Mouse (Mus musculus) inflammation-experienced regulatory T-cells, adult 6 months (primary cell): ENCODE results near the gene Tufm. TPM values are rescaled to one million over a fixed set of nuclear protein-coding genes. Genes with fewer than 3 reads are reported as not detected.
A peak's percentile ranks its signal among the peaks of the same experiment; 100 is the strongest.
"Not testable (repeated sequence)": the region's sequence is repeated elsewhere in the genome, so short reads cannot be mapped to it uniquely, and the experiment has no call there.

Source experiments
- ATAC-seq: one replicate; pipeline ENCODE4 v1.8.0; 2017
- polyA plus RNA-seq, 3 experiments: library from polyadenylated mRNA; unstranded; fragments of 100-300 nt; shearing (Covaris generic); gene quantifications; one replicate each; pipeline ENCODE4 v1.2.1; 2017

Tufm gene
- polyA plus RNA-seq, 3 experiments from 2014 or later: 65.5 to 83.5 (median 69.4) TPM

GRCm38 (mm10) chr7:126465246-126466030 lies 21.7 kb upstream of the Tufm start:
- no peak for ATAC-seq

GRCm38 (mm10) chr7:126466116-126466515 lies 21.0 kb upstream of the Tufm start:
- ATAC-seq: no peak

- no peak for ATAC-seq
Observed at GRCm38 (mm10) chr7:126466707-126467106, 20.5 kb upstream of the Tufm start.

GRCm38 (mm10) chr7:126467271-126467670 lies 19.9 kb upstream of the Tufm start:
- no peak for ATAC-seq

- ATAC-seq: no peak
Observed at GRCm38 (mm10) chr7:126467834-126468627, 19.1 kb upstream of the Tufm start.

GRCm38 (mm10) chr7:126470077-126470476 lies 17.1 kb upstream of the Tufm start:
- ATAC-seq: peak; percentile 77

GRCm38 (mm10) chr7:126471361-126471760 lies 15.8 kb upstream of the Tufm start:
- no peak for ATAC-seq

GRCm38 (mm10) chr7:126471853-126472252 lies 15.3 kb upstream of the Tufm start:
- ATAC-seq: no peak

GRCm38 (mm10) chr7:126472306-126472705 lies 14.9 kb upstream of the Tufm start:
- ATAC-seq: peak; percentile 69

GRCm38 (mm10) chr7:126472713-126473112 lies 14.4 kb upstream of the Tufm start:
- no peak for ATAC-seq

GRCm38 (mm10) chr7:126473470-126474086 lies 13.6 kb upstream of the Tufm start:
- ATAC-seq: no peak

- no peak for ATAC-seq
Observed at GRCm38 (mm10) chr7:126474486-126474955, 12.6 kb upstream of the Tufm start.

GRCm38 (mm10) chr7:126474993-126475581 lies 12.1 kb upstream of the Tufm start, which contains the start of gene Sh2b1:
Gene Sh2b1, minus strand, starts transcription at chr7:126475424.
- peak; percentile 65 for ATAC-seq

GRCm38 (mm10) chr7:126481699-126482098 lies 5.5 kb upstream of the Tufm start:
- ATAC-seq: peak; percentile 43

GRCm38 (mm10) chr7:126482392-126482871 lies 4.7 kb upstream of the Tufm start:
- peak; percentile 7 for ATAC-seq

GRCm38 (mm10) chr7:126487617-126488385 lies 640 bp downstream of the Tufm start:
- not testable (repeated sequence) for ATAC-seq

GRCm38 (mm10) chr7:126491005-126491404 lies 3.8 kb downstream of the Tufm start:
- ATAC-seq: no peak

- ATAC-seq: no peak
Observed at GRCm38 (mm10) chr7:126491973-126492372, 4.8 kb downstream of the Tufm start.

- no peak for ATAC-seq
Observed at GRCm38 (mm10) chr7:126494120-126494519, 7.0 kb downstream of the Tufm start.

- ATAC-seq: peak; percentile 89
Observed at GRCm38 (mm10) chr7:126496475-126496874, 9.3 kb downstream of the Tufm start.

- ATAC-seq: no peak
Observed at GRCm38 (mm10) chr7:126497966-126498365, 10.8 kb downstream of the Tufm start.

- ATAC-seq: no peak
Observed at GRCm38 (mm10) chr7:126499416-126499815, 12.3 kb downstream of the Tufm start.
